In the genomic region with DNA sequence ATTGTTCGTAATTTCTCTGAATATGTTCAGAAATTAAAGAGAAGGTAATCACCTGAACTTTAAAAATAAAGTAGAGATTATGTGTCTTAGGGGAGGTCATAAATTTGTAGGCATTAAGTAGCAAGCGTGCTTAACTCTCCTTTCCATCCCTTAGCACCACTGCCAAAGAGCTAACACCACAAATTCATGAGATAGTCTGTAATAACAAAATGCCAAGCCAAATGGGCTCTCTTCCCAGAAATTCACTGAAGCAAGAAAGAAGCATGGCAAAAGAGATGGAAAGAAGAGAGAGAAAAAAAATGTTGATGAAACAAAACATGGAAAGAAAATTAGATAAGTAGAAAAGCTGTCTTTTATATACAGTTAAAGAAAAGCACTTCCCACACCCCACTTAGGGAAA, we compare ENCODE assay signal across 14 mouse cellular contexts.
DNase-seq lines count a peak whose midpoint lies in the region; ATAC-seq and TF ChIP-seq lines count a peak whose summit lies in the region.
"Had no signal": no experiment of that assay in that cellular context is flagged by ENCODE, and none has a peak within 500 bp of the region (broad histone marks: within the 10 kb centered on the region; RNA-seq: fewer than 3 reads in every experiment).

No protein-coding gene starts in this region.

- peak; percentile 68 for DNase-seq in forebrain, postnatal 0 days
- DNase-seq in left cerebral cortex, postnatal 14 days (ENCODE audit: low spot score in 2 of 2): peak; percentile 10 to 13
- no peak for DNase-seq in left cerebral cortex, adult 9 months (ENCODE audit: low spot score in 2 of 2)
- DNase-seq in 3134 (ENCODE audit: extremely low read depth, insufficient read length, low spot score): peak; percentile 47
- peak; percentile 60 to 69 for DNase-seq in cerebellum, adult 18-20 months
- DNase-seq in B cell, adult 2 months: no peak
- DNase-seq: adrenal gland, postnatal 10 days; right cerebral cortex, adult 18-20 months had no signal

- H3K4me3 ChIP-seq in forebrain, postnatal 0 days (ENCODE audit: low read depth, low read length): no peak overlapping the region
- H3K4me3 ChIP-seq in forebrain, embryonic 13.5 days: no peak overlapping the region
- H3K4me3 ChIP-seq: midbrain, embryonic 10.5 days; neural tube, embryonic 12.5 days had no signal

- H3K4me1 ChIP-seq in forebrain, postnatal 0 days (ENCODE audit: insufficient read depth): no peaks in the 10 kb centered on the region
- H3K4me1 ChIP-seq in forebrain, embryonic 13.5 days: no peaks in the 10 kb centered on the region
- H3K4me1 ChIP-seq: midbrain, embryonic 10.5 days; neural tube, embryonic 12.5 days had no signal

- H3K9ac ChIP-seq in forebrain, postnatal 0 days: no peak overlapping the region
- no peak overlapping the region for H3K9ac ChIP-seq in forebrain, embryonic 13.5 days
- H3K9ac ChIP-seq: liver, embryonic 14.5 days; neural tube, embryonic 12.5 days had no signal

- WGBS in forebrain, postnatal 0 days: 54% methylated on average over 2 of the region's 2 CpGs
- WGBS in forebrain, embryonic 13.5 days: 74% methylated on average over 2 of the region's 2 CpGs

- no peak overlapping the region for H3K27ac ChIP-seq in forebrain, postnatal 0 days (ENCODE audit: low read depth, low read length)
- no peak overlapping the region for H3K27ac ChIP-seq in forebrain, embryonic 13.5 days
- H3K27ac ChIP-seq: kidney, postnatal 0 days; liver, embryonic 14.5 days; midbrain, embryonic 10.5 days; neural tube, embryonic 12.5 days had no signal

- H3K9me3 ChIP-seq in forebrain, postnatal 0 days (ENCODE audit: low read length): no peaks in the 10 kb centered on the region
- H3K9me3 ChIP-seq in forebrain, embryonic 13.5 days (replicated peaks): no peaks in the 10 kb centered on the region
- H3K9me3 ChIP-seq: midbrain, embryonic 10.5 days; neural tube, embryonic 12.5 days had no signal

- no peaks in the 10 kb centered on the region for H3K36me3 ChIP-seq in forebrain, postnatal 0 days (ENCODE audit: insufficient read depth)
- H3K36me3 ChIP-seq in forebrain, embryonic 13.5 days (ENCODE audit: poor library complexity, severe bottlenecking): no peaks in the 10 kb centered on the region
- H3K36me3 ChIP-seq: midbrain, embryonic 10.5 days; neural tube, embryonic 12.5 days had no signal

- no peaks in the 10 kb centered on the region for H3K27me3 ChIP-seq in forebrain, postnatal 0 days (ENCODE audit: insufficient read depth, low read length)
- H3K27me3 ChIP-seq in forebrain, embryonic 13.5 days: no peaks in the 10 kb centered on the region
- H3K27me3 ChIP-seq: neural tube, embryonic 12.5 days had no signal

- TF ChIP-seq CTCF in forebrain, postnatal 0 days (IDR thresholded peaks at IDR 0.05; ENCODE audit: low read depth): no peak

- intact Hi-C loops in left cerebral cortex, postnatal 14 days (cut with DNase I): no loop called here

- no peak overlapping the region for H3K4me2 ChIP-seq in forebrain, postnatal 0 days (ENCODE audit: low read depth)
- no peak overlapping the region for H3K4me2 ChIP-seq in forebrain, embryonic 13.5 days
- H3K4me2 ChIP-seq: neural tube, embryonic 12.5 days had no signal

- no peak for ATAC-seq in forebrain, postnatal 0 days
- no peak for ATAC-seq in forebrain, embryonic 13.5 days
- ATAC-seq in granulocyte monocyte progenitor cell, adult 5-6 weeks (replicated peaks; ENCODE audit: poor library complexity, severe bottlenecking): no peak

Comparison
In these comparisons a context has a peak if more than half of its experiments do, and no peak if none do; other contexts are left out.
1. DNase-seq: peak in forebrain, postnatal 0 days (single experiment), left cerebral cortex, postnatal 14 days (2 of 2), 3134 (single experiment) and cerebellum, adult 18-20 months (2 of 2); none in left cerebral cortex, adult 9 months (0 of 2) and B cell, adult 2 months (0 of 2).